Mouse (Mus musculus): Measurements from ENCODE around the gene Hhipl1. TPM values are rescaled to one million over a fixed set of nuclear protein-coding genes. Genes with fewer than 3 reads are reported as not detected.

The Hhipl1 gene
- not detected for total RNA-seq (2023)

GRCm38 (mm10) chr12:108305812-108306794, at the start of gene Hhipl1:
Gene Hhipl1 (plus strand): TSS chr12:108306270.

GRCm38 (mm10) chr12:108274661-108275507, 31.2 kb upstream of the Hhipl1 start, which contains the start of gene Ccdc85c:
Gene Ccdc85c (minus strand): TSS chr12:108275425.

GRCm38 (mm10) chr12:108333895-108334445, 27.9 kb downstream of the Hhipl1 start, which contains the start of gene Cyp46a1:
Gene Cyp46a1 (plus strand): TSS chr12:108334381.

GRCm38 (mm10) chr12:108370596-108371428, 64.7 kb downstream of the Hhipl1 start, which contains the start of gene Eml1:
Gene Eml1 (plus strand): TSS chr12:108370957.

Other genes starting within 250 kb of the Hhipl1 start
- gene Setd3, start 127.0 kb upstream of the Hhipl1 start, total RNA-seq (2023): 10 to 100 TPM; 50.8 to 58.7 TPM
- gene Ccnk, start 126.7 kb upstream of the Hhipl1 start, total RNA-seq (2023): 10 to 100 TPM; 39.8 to 41.1 TPM
- gene Ccdc85c, start 30.8 kb upstream of the Hhipl1 start, total RNA-seq (2023): under 1 TPM; 0.24 to 0.33 TPM
- not detected for gene Cyp46a1, start 28.1 kb downstream of the Hhipl1 start, total RNA-seq (2023)
- under 1 TPM; 0.86 to 0.90 TPM for gene Eml1, start 64.7 kb downstream of the Hhipl1 start, total RNA-seq (2023)
- 10 to 100 TPM; 45.3 to 48.7 TPM for gene Evl, start 248.4 kb downstream of the Hhipl1 start, total RNA-seq (2023)